Mouse (Mus musculus) urinary bladder, postnatal 14 days (tissue): ENCODE measurements around the gene Ccdc110.

Source experiments
- DNase-seq: peaks from one replicate; pipeline ENCODE4 v3.0.0; 2021; ENCODE audit warnings: low spot score

Ccdc110 gene

DNA sequence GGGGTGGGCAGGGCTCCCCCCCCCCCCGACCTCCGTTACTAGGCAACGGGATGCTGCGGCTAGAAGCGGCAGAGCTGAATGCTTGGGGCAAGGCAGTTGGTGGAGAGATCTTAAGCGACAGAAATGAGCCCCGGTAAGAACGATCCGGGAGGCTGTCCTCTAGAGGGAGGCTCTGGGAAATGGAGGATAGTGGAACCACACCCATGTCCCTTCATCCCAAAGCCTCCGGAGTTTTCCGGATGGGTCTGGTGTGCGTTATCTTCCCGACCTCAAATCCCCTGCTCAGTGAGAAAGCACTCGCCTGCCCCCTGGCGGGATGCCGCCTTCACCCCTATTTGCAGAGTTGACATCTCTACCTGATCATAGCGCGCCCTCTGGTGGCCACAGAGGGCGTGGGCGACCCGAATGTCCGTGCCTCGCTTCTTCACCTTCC is at the start of gene Ccdc110:
Ccdc110 (plus strand) TSS at position 38 of the 433 bp plus-strand sequence.
- DNase-seq: peak; percentile 97

DNA sequence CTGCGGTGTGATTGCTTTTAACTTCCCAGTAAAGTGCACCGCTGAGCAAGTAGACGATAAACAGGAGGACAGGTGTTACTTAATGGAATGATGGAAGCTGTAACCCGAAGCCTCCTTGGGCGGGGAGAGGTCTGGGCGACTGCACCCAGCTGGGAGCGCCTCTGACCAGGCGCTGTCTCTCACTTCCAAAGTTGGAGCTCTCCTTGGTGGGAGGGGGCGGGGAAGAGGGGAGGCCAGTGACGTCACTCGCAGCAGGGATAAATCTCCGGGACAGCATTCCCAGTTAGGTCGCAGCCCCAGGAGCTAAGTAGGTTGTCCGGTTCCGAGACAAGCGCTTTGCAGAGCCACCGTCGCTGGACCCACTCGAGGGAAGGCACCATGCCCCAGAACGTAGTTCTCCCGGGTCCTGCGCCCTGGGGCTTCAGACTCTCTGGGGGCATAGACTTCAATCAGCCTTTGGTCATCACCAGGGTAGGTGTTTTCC is 49.2 kb upstream of the Ccdc110 start, which contains the start of gene Pdlim3:
Pdlim3 (plus strand) TSS at position 260 of the 484 bp plus-strand sequence.
- peak; percentile 60 for DNase-seq

DNA sequence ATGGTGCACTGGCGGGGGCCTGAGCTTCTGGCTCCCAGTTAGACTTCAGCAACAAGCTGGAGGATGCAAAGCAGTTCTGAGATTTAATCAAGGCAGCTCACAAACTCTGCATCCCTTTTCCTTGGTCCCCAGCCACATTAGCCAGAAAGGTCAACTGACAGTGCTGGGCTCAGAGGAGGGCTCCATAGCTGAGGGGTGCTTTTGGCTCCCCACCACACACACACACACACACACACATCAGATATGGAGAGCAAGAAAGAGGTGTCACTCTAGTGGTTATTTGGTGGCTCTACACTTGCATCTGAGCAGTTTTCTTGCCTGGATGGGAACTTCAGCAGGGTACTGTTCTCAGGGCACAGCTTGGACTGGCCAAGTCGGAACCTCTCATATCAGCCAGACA is 48.6 kb upstream of the Ccdc110 start:
- no peak for DNase-seq

DNA sequence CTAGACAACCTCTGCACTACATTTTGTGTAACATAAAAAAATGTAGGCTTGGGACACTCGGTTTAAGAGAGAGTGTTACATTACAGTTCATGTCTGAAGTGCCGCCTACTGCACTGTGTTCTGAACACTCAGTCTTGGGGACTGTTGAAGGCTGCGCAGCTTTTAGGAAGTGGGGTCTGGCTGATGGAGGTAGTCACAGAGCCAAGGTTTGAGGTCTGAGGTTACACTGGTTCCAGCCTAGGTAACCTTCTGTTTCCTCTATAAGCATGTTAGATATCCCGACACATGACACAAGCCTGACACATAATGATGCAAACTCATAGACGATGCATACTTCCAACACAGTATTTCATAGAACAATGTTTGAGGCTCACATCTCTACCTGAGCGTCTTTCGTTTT is 44.7 kb upstream of the Ccdc110 start:
- no peak for DNase-seq

DNA sequence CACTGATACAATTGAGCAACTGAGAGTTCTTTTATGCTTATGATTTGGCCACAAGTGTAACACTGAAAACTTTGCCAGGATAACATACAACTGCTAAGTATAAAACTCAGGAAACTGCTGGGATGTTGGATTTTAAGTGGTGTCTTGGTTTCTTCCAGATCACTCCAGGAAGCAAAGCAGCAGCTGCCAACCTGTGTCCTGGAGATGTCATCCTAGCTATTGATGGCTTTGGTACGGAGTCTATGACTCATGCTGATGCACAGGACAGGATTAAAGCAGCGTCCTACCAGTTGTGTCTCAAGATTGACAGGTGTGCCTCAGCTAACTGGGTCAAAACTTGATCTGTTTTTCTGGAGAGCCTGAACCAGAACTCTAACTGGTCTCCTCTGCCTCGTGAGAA is 37.8 kb upstream of the Ccdc110 start:
- DNase-seq: no peak

DNA sequence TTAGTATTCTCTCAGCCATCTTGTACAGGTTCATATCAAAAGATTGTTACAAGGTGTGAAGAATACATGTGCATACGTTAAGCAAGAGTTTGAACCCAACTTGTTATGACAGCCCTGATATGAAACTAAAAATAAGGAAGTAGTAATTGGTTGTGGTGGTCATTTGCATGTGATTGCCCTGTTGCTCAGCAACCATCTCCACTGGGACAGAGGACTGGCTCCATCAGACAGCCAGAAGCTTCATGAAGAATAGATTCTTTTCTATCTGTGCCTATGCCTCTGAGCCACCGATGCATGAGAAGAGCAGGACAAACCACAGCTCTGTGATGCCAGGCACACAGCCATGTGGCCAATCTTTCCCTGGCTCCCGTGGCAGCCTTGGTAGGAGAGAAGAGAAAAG is 34.6 kb upstream of the Ccdc110 start:
- DNase-seq: no peak

DNA sequence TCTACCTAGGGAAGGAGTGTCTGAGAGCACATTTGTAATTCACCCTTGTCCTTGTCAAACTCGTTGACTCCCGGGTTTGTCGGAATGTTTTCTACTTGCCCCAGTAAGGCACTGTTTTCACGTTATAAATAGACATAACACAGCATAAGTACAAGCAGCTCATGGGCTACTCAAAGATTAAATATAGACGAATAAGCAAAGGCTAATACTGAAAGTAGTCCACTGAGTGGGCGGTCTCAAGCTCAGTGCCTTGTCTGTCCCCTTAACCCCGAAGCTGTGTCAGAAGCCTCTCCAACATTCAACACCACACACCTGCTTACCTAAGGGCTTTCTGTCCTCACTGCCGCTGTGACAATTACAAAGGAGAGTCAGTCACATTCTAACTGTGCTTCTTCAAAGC is 32.8 kb upstream of the Ccdc110 start:
- no peak for DNase-seq

DNA sequence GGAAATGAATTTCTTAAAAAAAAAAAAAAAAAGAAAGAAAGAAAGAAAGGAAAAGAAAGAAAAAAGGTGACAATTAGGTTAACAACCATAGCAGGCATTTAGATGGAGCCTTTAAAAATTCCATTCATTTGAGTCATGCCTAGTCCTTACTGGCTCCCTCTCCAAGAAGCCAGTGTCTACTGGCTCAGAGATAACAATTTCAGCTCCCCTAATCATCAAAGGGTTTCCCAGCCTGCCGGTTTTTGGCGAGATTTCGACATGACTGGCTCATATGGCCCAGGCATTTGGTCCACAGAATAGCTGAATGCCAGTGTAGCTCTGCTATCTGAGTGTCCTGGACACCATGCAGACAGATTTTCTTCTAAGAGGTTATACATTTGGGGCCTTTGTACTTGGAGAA is 30.8 kb upstream of the Ccdc110 start:
- DNase-seq: peak; percentile 29

DNA sequence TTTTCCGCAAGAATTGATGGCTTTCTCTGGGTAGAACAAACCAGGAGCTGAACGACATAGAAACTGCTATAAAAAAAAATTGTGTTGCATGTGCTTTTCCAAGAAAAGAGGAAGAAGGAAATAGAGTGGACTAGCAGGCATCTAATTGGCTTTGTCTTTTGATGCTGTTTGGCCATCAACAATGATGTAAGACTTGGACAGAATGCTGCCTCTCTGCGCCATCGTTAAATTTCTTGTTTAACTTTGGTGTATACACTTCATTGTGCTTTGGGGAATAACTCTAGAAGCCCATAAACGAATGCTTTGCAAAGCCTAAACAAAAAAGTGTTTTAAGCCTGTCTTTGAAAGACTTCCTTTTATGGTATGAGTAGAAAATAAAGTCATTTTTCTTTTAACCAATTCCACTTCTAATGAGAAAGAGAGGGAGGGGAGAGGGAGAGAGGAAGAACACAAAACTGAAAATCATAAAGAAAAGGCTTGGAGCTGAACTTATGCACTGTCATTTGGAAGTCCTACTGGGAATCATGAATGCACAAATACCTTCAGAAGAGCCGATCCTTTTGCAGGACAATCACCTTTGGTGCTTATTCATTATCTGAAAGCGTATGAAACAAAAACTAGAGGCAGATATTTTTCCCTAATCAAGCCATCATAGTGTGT is 28.7 kb upstream of the Ccdc110 start:
- DNase-seq: no peak

DNA sequence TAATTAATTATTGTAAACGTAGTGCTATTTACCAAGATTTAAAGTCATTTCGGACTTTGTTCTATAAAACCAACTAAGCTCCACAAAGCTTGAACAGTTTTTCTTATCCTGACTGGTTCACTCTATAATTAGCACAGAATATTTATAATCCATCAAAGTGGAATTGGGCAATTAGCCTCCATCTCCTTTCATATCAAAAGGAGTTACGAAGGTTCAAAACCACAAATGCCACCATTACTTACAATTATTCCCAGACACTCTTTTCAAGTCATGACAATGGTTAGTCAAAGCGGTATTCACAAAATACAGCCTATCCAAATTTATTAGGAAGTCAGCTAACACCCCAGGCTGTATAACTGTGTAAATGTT is 28.2 kb upstream of the Ccdc110 start:
- no peak for DNase-seq

DNA sequence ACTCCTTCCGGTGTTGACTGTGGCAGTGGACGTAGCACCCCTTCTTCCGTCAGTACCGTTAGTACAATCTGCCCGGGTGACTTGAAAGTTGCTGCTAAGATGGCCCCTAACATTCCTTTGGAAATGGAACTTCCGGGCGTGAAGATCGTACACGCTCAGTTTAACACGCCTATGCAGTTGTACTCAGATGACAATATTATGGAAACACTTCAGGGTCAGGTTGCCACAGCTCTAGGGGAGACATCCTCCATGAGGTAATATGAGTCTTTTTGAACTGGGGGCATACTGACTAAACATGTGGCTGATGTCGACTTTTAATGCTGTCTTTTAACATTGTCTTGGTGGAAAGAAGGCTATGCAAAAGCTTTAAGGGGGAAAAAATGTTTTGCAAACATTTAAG is 20.7 kb upstream of the Ccdc110 start:
- no peak for DNase-seq

DNA sequence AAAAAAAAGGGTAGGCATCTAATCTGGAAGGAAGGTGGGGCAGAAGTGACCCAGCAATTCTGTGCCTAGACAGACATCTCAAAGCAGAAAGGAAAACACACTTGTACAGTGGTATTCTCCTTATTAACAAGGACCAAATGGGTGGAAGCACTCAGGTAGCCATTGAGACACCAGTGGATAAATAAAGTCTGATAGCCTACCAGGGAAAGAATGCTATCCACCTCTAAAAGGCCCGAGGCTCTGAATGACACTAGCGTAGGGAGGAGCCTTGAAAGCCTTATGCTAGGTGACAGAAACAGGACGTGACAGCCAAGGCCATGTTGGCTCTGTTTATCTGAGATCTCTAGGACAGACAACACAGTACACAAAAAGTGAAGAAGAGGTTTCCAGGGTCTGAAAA is 17.9 kb upstream of the Ccdc110 start:
- DNase-seq: no peak

DNA sequence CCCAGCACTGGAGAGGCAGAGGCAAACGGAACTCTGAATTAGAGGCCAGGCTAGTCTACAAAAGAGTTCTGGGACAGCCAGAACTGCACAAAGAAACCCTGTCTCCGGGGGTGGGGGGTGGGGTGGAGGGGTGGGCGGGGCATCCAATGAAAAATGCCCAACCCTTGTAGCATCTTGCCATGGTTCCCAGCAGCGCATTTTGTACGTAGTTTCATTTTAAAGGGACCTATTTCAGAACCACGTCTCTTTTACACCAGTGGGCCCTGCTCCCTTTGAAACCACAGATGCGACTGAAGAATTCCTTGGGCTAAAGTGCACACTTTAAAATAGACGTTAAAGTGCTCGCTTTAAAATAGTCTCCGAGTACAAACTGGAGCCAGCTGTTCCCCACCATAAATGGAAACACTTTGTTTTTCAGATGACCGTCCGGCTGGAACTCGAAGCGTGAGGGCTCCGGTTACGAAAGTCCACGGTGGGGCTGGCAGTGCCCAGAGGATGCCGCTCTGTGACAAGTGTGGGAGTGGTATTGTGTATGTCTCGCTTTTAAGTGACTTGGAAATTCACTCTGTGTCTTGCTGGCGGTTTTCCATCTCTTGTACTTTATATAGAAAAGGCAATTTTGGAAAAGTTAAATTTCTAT is 17.3 kb upstream of the Ccdc110 start:
- no peak for DNase-seq

DNA sequence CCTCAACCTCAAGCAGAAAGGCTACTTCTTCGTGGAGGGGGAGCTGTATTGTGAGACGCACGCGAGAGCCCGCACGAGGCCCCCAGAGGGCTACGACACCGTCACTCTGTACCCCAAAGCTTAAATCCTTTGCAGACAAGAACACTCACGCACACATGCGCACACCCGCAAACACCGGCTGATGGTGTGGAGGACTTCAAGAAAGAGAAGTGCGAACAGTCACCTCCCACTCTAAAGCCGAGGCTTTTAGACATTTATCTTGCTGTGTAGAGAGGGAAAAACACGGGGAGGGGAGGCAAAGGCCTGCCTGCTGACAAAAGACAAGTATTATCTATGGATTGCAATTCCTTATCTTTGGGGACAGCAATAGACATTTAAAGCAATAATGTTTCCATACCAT is 15.5 kb upstream of the Ccdc110 start:
- no peak for DNase-seq

DNA sequence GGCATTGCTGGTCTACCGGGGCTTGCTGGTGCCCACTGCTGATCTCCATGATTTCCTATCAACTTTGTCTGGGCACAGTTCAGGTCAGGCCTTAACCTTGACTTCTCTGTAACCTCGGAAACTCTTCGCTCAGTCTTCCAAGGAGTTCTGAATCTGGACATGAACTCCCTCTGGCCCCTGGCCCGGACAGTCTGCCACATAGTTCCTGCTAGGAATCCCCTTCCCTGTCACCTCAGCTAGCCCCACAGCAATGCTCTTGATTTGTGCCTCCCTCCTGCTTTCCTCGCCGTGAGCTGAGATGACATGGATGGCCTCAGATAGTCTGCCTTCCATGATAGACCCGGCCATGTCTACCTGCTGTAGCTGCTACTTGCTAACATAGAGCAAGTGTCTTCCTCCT is 14.0 kb upstream of the Ccdc110 start:
- no peak for DNase-seq

DNA sequence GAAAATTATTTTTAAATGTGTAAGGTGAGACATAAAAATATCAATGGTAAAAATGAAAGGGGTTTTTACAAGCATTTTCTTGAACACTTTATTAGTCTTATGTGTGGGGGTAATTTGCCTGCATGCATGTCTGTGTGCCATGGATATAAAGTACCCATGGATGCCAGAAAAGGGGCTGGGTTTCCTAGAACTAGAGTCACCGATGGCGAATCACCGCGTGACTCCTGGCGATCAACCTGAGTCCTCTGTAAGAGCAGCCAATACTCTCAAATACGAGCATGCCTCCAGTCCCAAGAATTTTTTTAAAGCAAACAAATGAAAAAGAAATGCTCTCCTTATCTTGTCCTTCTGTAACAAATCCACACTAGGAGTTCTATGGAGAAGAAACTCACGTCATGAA is 12.3 kb upstream of the Ccdc110 start:
- DNase-seq: no peak

DNA sequence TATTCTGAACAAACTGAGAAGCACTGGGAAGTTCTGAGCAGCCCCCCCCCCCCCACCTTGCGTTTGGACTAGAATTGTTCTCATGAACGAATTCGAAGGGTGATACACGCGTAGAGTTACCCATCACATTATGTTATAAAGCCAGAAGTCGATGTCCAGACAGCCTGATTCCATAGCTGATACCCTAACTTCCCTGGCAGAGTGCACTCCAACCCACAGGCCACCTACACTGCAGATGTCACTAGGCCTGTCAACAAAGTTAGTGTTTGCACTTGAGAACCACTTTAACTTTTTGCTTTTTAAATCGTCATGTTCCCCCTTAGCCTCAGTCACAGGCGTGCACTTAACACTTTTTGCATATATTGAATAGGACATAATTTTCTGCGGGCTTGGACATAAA is 2.6 kb downstream of the Ccdc110 start:
- DNase-seq: no peak

DNA sequence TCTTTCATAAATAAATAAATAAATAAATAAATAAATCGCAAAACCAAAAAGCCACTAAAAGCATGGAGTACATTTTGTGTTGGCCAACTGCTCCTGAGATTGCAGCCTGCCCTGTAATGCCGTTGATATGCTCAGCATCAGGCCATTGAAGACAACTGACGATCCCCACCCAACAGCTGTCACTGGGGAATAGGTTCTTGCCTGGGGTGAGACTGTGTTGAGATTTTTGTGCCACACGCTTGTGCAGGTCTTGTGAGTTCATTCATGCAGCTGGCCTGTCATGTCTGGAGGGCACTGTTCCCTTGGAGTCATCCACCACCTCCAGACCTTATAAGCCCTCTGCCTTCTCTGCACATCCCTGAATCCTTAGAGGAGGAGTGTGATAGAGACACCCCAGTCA is 11.9 kb downstream of the Ccdc110 start:
- no peak for DNase-seq

DNA sequence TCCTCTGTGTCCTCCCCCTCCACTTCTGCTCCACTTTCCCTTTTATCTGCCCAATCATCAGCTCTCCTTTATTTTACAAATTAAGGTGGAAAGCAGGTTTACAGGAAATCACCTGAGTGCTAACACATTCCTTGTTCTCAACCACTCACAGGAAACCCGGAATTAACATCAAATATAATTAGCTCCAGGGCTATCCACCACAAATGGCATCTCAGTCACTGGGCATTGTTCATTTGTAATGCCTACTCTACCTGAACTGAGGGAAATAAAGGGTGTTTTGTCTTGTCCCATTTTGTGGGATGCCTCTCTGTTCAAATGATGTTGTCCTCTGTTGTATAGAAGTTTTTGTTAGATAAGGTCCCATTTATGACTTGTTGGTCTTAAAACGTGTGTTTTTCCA is 16.2 kb downstream of the Ccdc110 start:
- DNase-seq: no peak

DNA sequence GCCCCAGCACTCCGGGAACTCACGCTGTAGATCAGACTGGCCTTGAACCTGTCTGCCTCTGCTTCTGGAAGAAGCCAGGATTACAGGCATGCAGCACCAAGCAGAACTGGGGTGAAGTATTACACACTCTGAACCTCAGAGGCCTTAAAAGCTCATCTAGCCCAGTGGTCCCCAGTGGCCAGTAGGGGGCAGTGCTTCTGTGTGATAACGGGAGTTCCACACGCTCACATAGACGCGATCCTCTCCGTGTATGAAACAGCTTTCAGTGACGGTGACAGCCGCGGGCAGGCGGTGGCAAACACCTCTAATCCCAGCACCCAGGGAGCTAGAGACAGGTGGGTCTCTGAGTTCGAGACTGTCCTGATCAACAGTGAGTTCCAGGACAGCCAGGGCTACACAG is 36.5 kb downstream of the Ccdc110 start:
- no peak for DNase-seq

DNA sequence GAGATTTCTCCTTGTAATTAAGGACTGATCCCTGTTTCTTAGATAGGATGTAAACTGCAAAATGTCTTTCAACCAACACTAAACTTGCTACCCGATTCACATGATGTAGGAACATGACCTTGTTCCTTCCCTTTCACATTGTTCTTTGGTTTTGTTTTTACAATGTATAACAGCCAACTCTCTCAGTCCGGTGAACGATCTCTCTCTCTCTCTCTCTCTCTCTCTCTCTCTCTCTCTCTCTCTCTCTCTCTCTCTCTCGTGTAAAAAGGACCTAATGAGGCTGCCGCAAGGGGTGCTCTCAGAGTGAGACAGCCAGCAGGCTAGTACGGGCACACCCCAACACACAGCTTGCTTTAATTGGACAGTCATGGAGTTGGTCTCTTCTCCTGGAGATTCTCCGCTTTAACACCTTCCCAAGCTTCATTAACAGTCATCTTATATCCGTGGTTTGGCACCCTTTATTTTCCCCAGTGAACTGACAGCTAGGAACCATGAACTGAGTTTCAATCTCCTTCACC is 39.6 kb downstream of the Ccdc110 start:
- DNase-seq: no peak

DNA sequence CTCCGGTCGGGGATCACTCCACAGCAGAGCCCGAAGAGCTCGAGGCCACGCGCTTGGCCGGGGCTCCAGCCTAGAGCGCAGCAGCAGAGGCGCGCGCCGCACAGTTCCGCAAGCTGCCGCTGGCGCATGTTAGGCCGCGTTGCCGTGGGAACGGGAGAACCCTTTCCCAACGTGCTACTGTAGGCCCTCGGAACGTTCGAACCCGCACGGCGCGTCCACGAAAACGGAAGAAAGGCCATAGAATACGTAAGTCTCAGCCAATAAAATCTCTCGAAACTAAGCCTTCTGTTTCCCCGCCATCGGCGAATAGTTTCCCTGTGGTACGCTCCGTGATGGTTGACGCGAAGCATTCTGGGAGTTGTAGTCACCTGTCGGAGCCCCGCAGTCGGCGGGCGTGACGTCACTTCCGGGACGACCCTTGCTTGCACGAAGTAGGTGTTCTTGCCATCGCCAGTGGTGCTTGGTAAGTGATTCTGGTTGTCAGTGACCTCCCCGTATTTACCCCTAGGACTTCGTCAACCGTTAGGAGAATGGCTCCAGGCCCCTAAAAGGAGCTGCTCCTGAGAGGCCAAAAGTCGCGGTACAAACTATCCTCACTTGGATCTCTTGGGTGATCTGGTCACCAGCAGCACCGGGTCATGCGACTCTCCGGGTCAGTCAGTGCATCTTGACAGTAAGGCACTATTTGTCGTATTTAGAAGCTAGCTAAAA is 40.9 kb downstream of the Ccdc110 start, which contains the start of the genes 1700029J07Rik and Ufsp2:
1700029J07Rik (minus strand) TSS at position 127 of the 711 bp plus-strand sequence.
Ufsp2 (plus strand) TSS at position 403 of the 711 bp plus-strand sequence.
- DNase-seq: peak; percentile 97
